Mouse (Mus musculus) layer of hippocampus, adult 18-20 months (tissue): Measurements from ENCODE around the gene Itpkb. TPM values are rescaled to one million over a fixed set of nuclear protein-coding genes. Genes with fewer than 3 reads are reported as not detected.

Source experiments
- DNase-seq, 2 experiments: peaks; one replicate each; pipeline ENCODE4 v3.0.0; 2022; ENCODE audit warnings: low spot score in 2 of 2
- total RNA-seq, 2 experiments: library from RNA; stranded (reverse); gene quantifications; 2 replicates each; pipeline ENCODE4 v1.2.3; 2021

Itpkb gene
- total RNA-seq, 2 experiments from 2014 or later, result 27.2 to 27.4 TPM

GRCm38 (mm10) chr1:180444411-180444810, 114.1 kb downstream of the Itpkb start:
- no peak for DNase-seq

GRCm38 (mm10) chr1:180449641-180450040, 119.4 kb downstream of the Itpkb start:
- no peak for DNase-seq

GRCm38 (mm10) chr1:180458274-180458673, 128.0 kb downstream of the Itpkb start:
- peak in 1 of 2 experiments; percentile 46 for DNase-seq

- no peak for DNase-seq
Observed at GRCm38 (mm10) chr1:180458680-180459079, 128.4 kb downstream of the Itpkb start.

GRCm38 (mm10) chr1:180460721-180461120, 130.4 kb downstream of the Itpkb start:
- DNase-seq, result no peak

GRCm38 (mm10) chr1:180462396-180462795, 132.1 kb downstream of the Itpkb start:
- DNase-seq, result peak; percentile 26 to 46

- no peak for DNase-seq
Observed at GRCm38 (mm10) chr1:180462983-180463475, 132.7 kb downstream of the Itpkb start.

GRCm38 (mm10) chr1:180464357-180464756, 134.1 kb downstream of the Itpkb start:
- DNase-seq, result peak; percentile 40 to 74

- DNase-seq, result peak; percentile 25 to 58
Observed at GRCm38 (mm10) chr1:180465620-180466019, 135.3 kb downstream of the Itpkb start.

GRCm38 (mm10) chr1:180468004-180468403, 137.7 kb downstream of the Itpkb start:
- DNase-seq, result no peak

- no peak for DNase-seq
Observed at GRCm38 (mm10) chr1:180473566-180473965, 143.3 kb downstream of the Itpkb start.

Other genes with a start within 250 kb of the Itpkb start
- 10 to 100 TPM; 65.6 to 74.2 TPM for gene Coq8a, start 130.9 kb upstream of the Itpkb start, total RNA-seq
- 10 to 100 TPM; 17.4 to 17.9 TPM for gene Psen2, start 67.0 kb upstream of the Itpkb start, total RNA-seq
- gene Stum, start 153.0 kb downstream of the Itpkb start, total RNA-seq, result 100 to 1,000 TPM; 335 to 351 TPM
- gene Parp1, start 238.4 kb downstream of the Itpkb start, total RNA-seq, result 100 to 1,000 TPM; 123 to 129 TPM